Mouse (Mus musculus): Measurements from ENCODE around the gene Vmn1r222. TPM values are rescaled to one million over a fixed set of nuclear protein-coding genes. Genes with fewer than 3 reads are reported as not detected.
"Not testable (repeated sequence)": the region's sequence is repeated elsewhere in the genome, so short reads cannot be mapped to it uniquely, and the experiment has no call there.

Vmn1r222 gene
- polyA plus RNA-seq (2015; fragmentation: Nextera tagmentation; extraction: Ambion mirVana), result not detected in 2 replicates

GRCm38 (mm10) chr13:23235847-23236246, at the start of gene Vmn1r222:
Gene Vmn1r222 (minus strand): TSS chr13:23235947.
- not testable (repeated sequence) for H3K4me1 ChIP-seq (ENCODE audit: control insufficient read depth, low read depth, low read length)

GRCm38 (mm10) chr13:23285191-23285920, 49.6 kb upstream of the Vmn1r222 start:
- no peaks in the 10 kb centered on the region; the same call in 1 of the 2 replicates for H3K4me1 ChIP-seq (ENCODE audit: control insufficient read depth, low read depth, low read length)
- H3K27ac ChIP-seq (ENCODE audit: low read length), result no peak overlapping the region
- H3K4me3 ChIP-seq (ENCODE audit: low read depth, low read length), result peak overlapping the region; percentile 57
- no peaks in the 10 kb centered on the region for H3K9me3 ChIP-seq (replicated peaks; ENCODE audit: control insufficient read depth, low read length)
- H3K27me3 ChIP-seq (ENCODE audit: control insufficient read depth, insufficient read depth, low read depth, low read length), result peaks cover 20% of the 10 kb centered on the region
- WGBS (ENCODE audit: insufficient replicate concordance), result 1% methylated on average over 22 of the region's 22 CpGs
- no peaks in the 10 kb centered on the region for H3K36me3 ChIP-seq (ENCODE audit: control insufficient read depth, insufficient read depth)
- H3K9ac ChIP-seq (ENCODE audit: low read depth, low read length), result no peak overlapping the region
- peak overlapping the region; percentile 72 for H3K4me2 ChIP-seq (ENCODE audit: low read depth, low read length)
- peak; percentile 78 for ATAC-seq (ENCODE audit: low read depth)

More at GRCm38 (mm10) chr13:23235847-23236246, at the start of gene Vmn1r222:
- not testable (repeated sequence) for H3K4me2 ChIP-seq (ENCODE audit: low read depth, low read length); H3K9me3 ChIP-seq (replicated peaks; ENCODE audit: control insufficient read depth, low read length); H3K4me3 ChIP-seq (ENCODE audit: low read depth, low read length); H3K27ac ChIP-seq (ENCODE audit: low read length); H3K9ac ChIP-seq (ENCODE audit: low read depth, low read length); ATAC-seq (ENCODE audit: low read depth); H3K36me3 ChIP-seq (ENCODE audit: control insufficient read depth, insufficient read depth); H3K27me3 ChIP-seq (ENCODE audit: control insufficient read depth, insufficient read depth, low read depth, low read length)

- H3K9me3 ChIP-seq (replicated peaks; ENCODE audit: control insufficient read depth, low read length), result no peaks in the 10 kb centered on the region
- no peak overlapping the region for H3K27ac ChIP-seq (ENCODE audit: low read length)
- H3K27me3 ChIP-seq (ENCODE audit: control insufficient read depth, insufficient read depth, low read depth, low read length), result no peaks in the 10 kb centered on the region
- no peak for ATAC-seq (ENCODE audit: low read depth)
- no peaks in the 10 kb centered on the region; the same call in 1 of the 2 replicates for H3K4me1 ChIP-seq (ENCODE audit: control insufficient read depth, low read depth, low read length)
- H3K9ac ChIP-seq (ENCODE audit: low read depth, low read length), result no peak overlapping the region
- H3K4me2 ChIP-seq (ENCODE audit: low read depth, low read length), result no peak overlapping the region
- 54% methylated on average over 3 of the region's 3 CpGs for WGBS (ENCODE audit: insufficient replicate concordance)
- no peaks in the 10 kb centered on the region for H3K36me3 ChIP-seq (ENCODE audit: control insufficient read depth, insufficient read depth)
- no peak overlapping the region for H3K4me3 ChIP-seq (ENCODE audit: low read depth, low read length)
Observed at GRCm38 (mm10) chr13:23279992-23280391, 44.2 kb upstream of the Vmn1r222 start.

- Histone ChIP-seq H3K27me3 (ENCODE audit: control insufficient read depth, insufficient read depth, low read depth, low read length) (no peaks in the 10 kb centered on the region), H3K4me2 (ENCODE audit: low read depth, low read length) (no peak overlapping the region), H3K9me3 (replicated peaks; ENCODE audit: control insufficient read depth, low read length) (no peaks in the 10 kb centered on the region), H3K27ac (ENCODE audit: low read length) (no peak overlapping the region), H3K4me3 (ENCODE audit: low read depth, low read length) (no peak overlapping the region), H3K36me3 (ENCODE audit: control insufficient read depth, insufficient read depth) (no peaks in the 10 kb centered on the region), H3K9ac (ENCODE audit: low read depth, low read length) (no peak overlapping the region), H3K4me1 (ENCODE audit: control insufficient read depth, low read depth, low read length) (no peaks in the 10 kb centered on the region)
- 59% methylated on average over 4 of the region's 4 CpGs for WGBS (ENCODE audit: insufficient replicate concordance)
- ATAC-seq (ENCODE audit: low read depth), result no peak
Observed at GRCm38 (mm10) chr13:23279576-23279975, 43.8 kb upstream of the Vmn1r222 start.

GRCm38 (mm10) chr13:23270321-23271101, 34.8 kb upstream of the Vmn1r222 start:
- no peaks in the 10 kb centered on the region for H3K4me1 ChIP-seq (ENCODE audit: control insufficient read depth, low read depth, low read length)
- H3K4me3 ChIP-seq (ENCODE audit: low read depth, low read length), result no peak overlapping the region
- H3K27me3 ChIP-seq (ENCODE audit: control insufficient read depth, insufficient read depth, low read depth, low read length), result peaks cover 5% of the 10 kb centered on the region
- H3K9me3 ChIP-seq (replicated peaks; ENCODE audit: control insufficient read depth, low read length), result no peaks in the 10 kb centered on the region
- H3K27ac ChIP-seq (ENCODE audit: low read length), result no peak overlapping the region
- no peaks in the 10 kb centered on the region for H3K36me3 ChIP-seq (ENCODE audit: control insufficient read depth, insufficient read depth)
- H3K9ac ChIP-seq (ENCODE audit: low read depth, low read length), result no peak overlapping the region
- 2% methylated on average over 34 of the region's 34 CpGs for WGBS (ENCODE audit: insufficient replicate concordance)
- ATAC-seq (ENCODE audit: low read depth), result 0 out of 2 replicates have a peak, but pooled peaks have one; percentile 35
- H3K4me2 ChIP-seq (ENCODE audit: low read depth, low read length), result peak overlapping the region; percentile 27; the same call in 1 of the 2 replicates

GRCm38 (mm10) chr13:23269681-23270080, 33.9 kb upstream of the Vmn1r222 start:
- H3K4me3 ChIP-seq (ENCODE audit: low read depth, low read length), result no peak overlapping the region
- WGBS (ENCODE audit: insufficient replicate concordance), result 19% methylated on average over 11 of the region's 11 CpGs
- no peak for ATAC-seq (ENCODE audit: low read depth)

GRCm38 (mm10) chr13:23269127-23269526, 33.4 kb upstream of the Vmn1r222 start:
- H3K36me3 ChIP-seq (ENCODE audit: control insufficient read depth, insufficient read depth); H3K27me3 ChIP-seq (ENCODE audit: control insufficient read depth, insufficient read depth, low read depth, low read length); H3K4me2 ChIP-seq (ENCODE audit: low read depth, low read length); ATAC-seq (ENCODE audit: low read depth); H3K4me1 ChIP-seq (ENCODE audit: control insufficient read depth, low read depth, low read length); H3K27ac ChIP-seq (ENCODE audit: low read length); H3K9me3 ChIP-seq (replicated peaks; ENCODE audit: control insufficient read depth, low read length); H3K4me3 ChIP-seq (ENCODE audit: low read depth, low read length); H3K9ac ChIP-seq (ENCODE audit: low read depth, low read length): not testable (repeated sequence)
- WGBS (ENCODE audit: insufficient replicate concordance), result 37% methylated on average over 4 of the region's 4 CpGs

More at GRCm38 (mm10) chr13:23269681-23270080, 33.9 kb upstream of the Vmn1r222 start:
- Histone ChIP-seq H3K27me3 (ENCODE audit: control insufficient read depth, insufficient read depth, low read depth, low read length) (peaks cover 5% of the 10 kb centered on the region), H3K9ac (ENCODE audit: low read depth, low read length) (no peak overlapping the region), H3K4me2 (ENCODE audit: low read depth, low read length) (no peak overlapping the region), H3K4me1 (ENCODE audit: control insufficient read depth, low read depth, low read length) (no peaks in the 10 kb centered on the region), H3K36me3 (ENCODE audit: control insufficient read depth, insufficient read depth) (no peaks in the 10 kb centered on the region), H3K27ac (ENCODE audit: low read length) (no peak overlapping the region), H3K9me3 (replicated peaks; ENCODE audit: control insufficient read depth, low read length) (no peaks in the 10 kb centered on the region)

GRCm38 (mm10) chr13:23268606-23269005, 32.9 kb upstream of the Vmn1r222 start:
- H3K4me2 ChIP-seq (ENCODE audit: low read depth, low read length); H3K27me3 ChIP-seq (ENCODE audit: control insufficient read depth, insufficient read depth, low read depth, low read length); H3K4me1 ChIP-seq (ENCODE audit: control insufficient read depth, low read depth, low read length); H3K36me3 ChIP-seq (ENCODE audit: control insufficient read depth, insufficient read depth); H3K9me3 ChIP-seq (replicated peaks; ENCODE audit: control insufficient read depth, low read length); H3K9ac ChIP-seq (ENCODE audit: low read depth, low read length); H3K4me3 ChIP-seq (ENCODE audit: low read depth, low read length); ATAC-seq (ENCODE audit: low read depth); H3K27ac ChIP-seq (ENCODE audit: low read length): not testable (repeated sequence)
- 59% methylated on average over 3 of the region's 3 CpGs for WGBS (ENCODE audit: insufficient replicate concordance)

GRCm38 (mm10) chr13:23258546-23259048, 22.9 kb upstream of the Vmn1r222 start:
- Histone ChIP-seq H3K4me3 (ENCODE audit: low read depth, low read length) (no peak overlapping the region), H3K27ac (ENCODE audit: low read length) (no peak overlapping the region), H3K9me3 (replicated peaks; ENCODE audit: control insufficient read depth, low read length) (no peaks in the 10 kb centered on the region), H3K27me3 (ENCODE audit: control insufficient read depth, insufficient read depth, low read depth, low read length) (no peaks in the 10 kb centered on the region), H3K4me2 (ENCODE audit: low read depth, low read length) (no peak overlapping the region), H3K4me1 (ENCODE audit: control insufficient read depth, low read depth, low read length) (no peaks in the 10 kb centered on the region), H3K9ac (ENCODE audit: low read depth, low read length) (no peak overlapping the region), H3K36me3 (ENCODE audit: control insufficient read depth, insufficient read depth) (no peaks in the 10 kb centered on the region)
- ATAC-seq (ENCODE audit: low read depth), result no peak
- WGBS (ENCODE audit: insufficient replicate concordance), result 68% methylated on average over 2 of the region's 2 CpGs

Data from liver, embryonic 16.5 days (tissue).